Comparison of ENCODE assay signal across 8 mouse cellular contexts in genomic region chr4:55125048-55125737, GRCm38 (mm10).
DNase-seq lines count a peak whose midpoint lies in the region; ATAC-seq lines count a peak whose summit lies in the region.
"Had no signal": no experiment of that assay in that cellular context is flagged by ENCODE, and none has a peak within 500 bp of the region (broad histone marks: within the 10 kb centered on the region; RNA-seq: fewer than 3 reads in every experiment).

No protein-coding gene starts in this region.

- peak; percentile 32 to 77 for DNase-seq in left cerebral cortex, postnatal 14 days (ENCODE audit: low spot score in 2 of 2)
- DNase-seq in left cerebral cortex, adult 11 months (ENCODE audit: low spot score) = no peak
- peak; percentile 23 to 28 for DNase-seq in heart, adult 9 months (ENCODE audit: low spot score in 2 of 2)
- DNase-seq in lung, postnatal 14 days = peak; percentile 43
- DNase-seq: embryo, embryonic 11 days had no signal

- intact Hi-C loops in left cerebral cortex, postnatal 14 days (cut with DNase I) = no loop called here

- H3K9ac ChIP-seq in forebrain, embryonic 15.5 days (replicated peaks) = no peak overlapping the region
- no peak overlapping the region for H3K9ac ChIP-seq in liver, embryonic 12.5 days

- H3K4me3 ChIP-seq in forebrain, embryonic 15.5 days = no peak overlapping the region
- no peak overlapping the region for H3K4me3 ChIP-seq in liver, embryonic 12.5 days

- WGBS in forebrain, embryonic 15.5 days = 18% methylated on average over 11 of the region's 11 CpGs
- 63% methylated on average over 11 of the region's 11 CpGs for WGBS in liver, embryonic 12.5 days (ENCODE audit: insufficient replicate concordance)

- peaks cover 11% of the 10 kb centered on the region for H3K4me1 ChIP-seq in forebrain, embryonic 15.5 days
- H3K4me1 ChIP-seq in liver, embryonic 12.5 days = no peaks in the 10 kb centered on the region

- H3K27me3 ChIP-seq in forebrain, embryonic 15.5 days = no peaks in the 10 kb centered on the region
- H3K27me3 ChIP-seq in liver, embryonic 12.5 days (replicated peaks) = no peaks in the 10 kb centered on the region

- H3K9me3 ChIP-seq in forebrain, embryonic 15.5 days = no peaks in the 10 kb centered on the region
- H3K9me3 ChIP-seq in liver, embryonic 12.5 days (replicated peaks) = no peaks in the 10 kb centered on the region

- peak; percentile 80 for ATAC-seq in forebrain, embryonic 15.5 days (replicated peaks)
- ATAC-seq in megakaryocyte, adult 5-6 weeks (ENCODE audit: poor library complexity, severe bottlenecking) = no peak
- ATAC-seq in liver, embryonic 12.5 days = no peak

- no peak overlapping the region for H3K27ac ChIP-seq in forebrain, embryonic 15.5 days (replicated peaks)
- no peak overlapping the region for H3K27ac ChIP-seq in liver, embryonic 12.5 days

- no peaks in the 10 kb centered on the region for H3K36me3 ChIP-seq in forebrain, embryonic 15.5 days
- H3K36me3 ChIP-seq in liver, embryonic 12.5 days = no peaks in the 10 kb centered on the region

- H3K4me2 ChIP-seq in forebrain, embryonic 15.5 days (replicated peaks) = no peak overlapping the region
- no peak overlapping the region for H3K4me2 ChIP-seq in liver, embryonic 12.5 days
